Mouse (Mus musculus): ENCODE measurements at regions not wholly inside any gene's neighbourhood (a gene's known extent, or its start where the extent isn't known, plus 50 kb on each side); places are given as distances from the start of the nearest gene placed in this dataset.

- TF ChIP-seq CTCF (conservative IDR thresholded peaks at IDR 0.05; ENCODE audit: insufficient read depth, insufficient read length, low read depth, low read length) (no peak), POLR2A (IDR thresholded peaks at IDR 0.05; ENCODE audit: low read depth, low read length) (no peak)
Measured at GRCm38 (mm10) chr4:127530779-127531178, 172.8 kb upstream of the Gjb5 start.

All from kidney, adult 2 months (tissue).